Mouse (Mus musculus): Measurements from ENCODE around the gene Zhx3.

DNA sequence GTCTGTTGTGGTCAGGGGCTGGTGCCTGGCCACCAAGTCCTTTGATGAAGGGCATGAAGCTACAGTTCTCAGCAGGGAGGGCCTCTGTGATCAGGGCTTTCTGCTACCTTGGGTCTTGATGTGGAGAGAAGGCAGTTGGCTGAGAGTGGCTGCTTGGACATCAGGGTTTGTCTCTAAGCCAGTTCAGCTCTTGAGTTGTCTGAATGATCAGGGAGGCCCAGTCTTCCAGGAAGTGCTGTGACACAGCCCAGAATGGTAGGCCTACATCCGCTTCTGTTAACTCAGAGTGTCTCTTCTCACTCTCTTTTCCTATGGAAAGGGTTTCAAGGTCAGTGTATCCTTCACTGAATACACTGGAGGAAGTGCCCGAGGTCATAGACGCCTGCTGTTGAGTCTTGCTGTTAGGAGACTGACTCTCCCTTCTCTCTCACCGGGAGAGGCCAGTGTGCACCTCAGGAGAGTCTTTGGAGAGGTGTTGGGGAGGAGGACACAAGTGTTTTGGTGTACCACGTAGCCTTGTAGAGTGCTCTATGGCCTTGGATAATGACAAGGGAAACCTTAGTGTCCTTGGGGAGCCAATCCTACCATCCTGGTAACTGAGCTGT is 137.0 kb downstream of the Zhx3 start:
- TF ChIP-seq CTCF (IDR thresholded peaks at IDR 0.05; ENCODE audit: control insufficient read depth, insufficient read depth, insufficient read length) (no peak), USF1 (IDR thresholded peaks at IDR 0.05; ENCODE audit: low read depth) (no peak), MAX (IDR thresholded peaks at IDR 0.05) (no peak), MYOG (IDR thresholded peaks at IDR 0.05; ENCODE audit: control insufficient read depth, extremely low read depth, insufficient read length) (no peak), MYOD1 (IDR thresholded peaks at IDR 0.05; ENCODE audit: control insufficient read depth, insufficient read length, low read depth) (no peak), CEBPB (IDR thresholded peaks at IDR 0.05; ENCODE audit: low read depth) (no peak)

Data from C2C12 (cell line).